Mouse (Mus musculus): ENCODE measurements around the gene Bmpr1a.
"Not testable (repeated sequence)": the region's sequence is repeated elsewhere in the genome, so short reads cannot be mapped to it uniquely, and the experiment has no call there.

The Bmpr1a gene

DNA sequence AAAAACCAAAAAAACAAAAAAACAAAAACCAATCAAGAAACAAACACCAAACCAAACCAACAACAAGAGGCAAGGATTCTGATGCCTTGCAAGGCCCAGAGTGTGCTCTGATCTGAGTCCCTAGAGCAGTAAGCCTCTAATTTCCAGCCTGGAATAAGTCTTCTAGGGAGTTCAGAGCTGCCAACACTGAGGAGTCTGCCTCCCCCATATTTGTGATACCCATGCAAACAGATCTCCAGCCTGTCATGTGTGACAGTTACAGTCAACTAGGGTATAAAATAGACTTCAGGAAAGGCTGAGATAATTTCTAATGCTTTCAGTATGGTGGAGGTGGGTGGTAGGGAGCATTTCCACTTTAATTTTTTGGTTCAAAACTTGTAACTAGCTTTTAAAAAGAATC lies 58.2 kb downstream of the Bmpr1a start:
- H3K4me3 ChIP-seq (replicated peaks; ENCODE audit: low read length) = no peak overlapping the region
- peaks cover 46% of the 10 kb centered on the region for H3K36me3 ChIP-seq (ENCODE audit: insufficient read depth, low read length)
- no peaks in the 10 kb centered on the region for H3K27me3 ChIP-seq (ENCODE audit: insufficient read depth, low read length)
- peaks cover 11% of the 10 kb centered on the region for H3K4me1 ChIP-seq (replicated peaks; ENCODE audit: low read depth, low read length)
- TF ChIP-seq NANOG (IDR thresholded peaks at IDR 0.05; ENCODE audit: borderline replicate concordance, low read length) (no peak), POU5F1 (IDR thresholded peaks at IDR 0.05; ENCODE audit: borderline replicate concordance, low read length) (no peak)
- no peaks in the 10 kb centered on the region for H3K9me3 ChIP-seq (ENCODE audit: low read length)

DNA sequence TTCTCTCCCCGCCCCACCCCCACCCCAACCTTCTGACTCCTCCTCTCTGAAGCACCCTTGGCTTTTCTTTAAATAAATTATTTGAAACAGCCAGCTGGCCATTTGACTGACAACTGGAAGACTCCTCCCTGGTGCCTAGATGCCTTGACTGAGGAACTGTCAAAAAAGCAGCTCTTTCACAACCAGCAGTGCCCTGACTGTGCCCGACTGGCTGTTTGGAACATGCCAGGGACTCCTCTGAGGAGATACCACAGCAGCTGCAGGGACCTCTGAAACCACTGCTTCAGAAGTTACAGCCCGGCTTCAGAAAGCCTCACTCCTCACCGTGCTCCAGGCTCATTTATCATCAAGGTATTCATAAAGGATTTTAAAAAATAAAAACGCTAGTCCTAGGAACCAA lies 58.8 kb downstream of the Bmpr1a start:
- TF ChIP-seq CTCF (conservative IDR thresholded peaks at IDR 0.05; ENCODE audit: low read length) (no peak), NANOG (IDR thresholded peaks at IDR 0.05; ENCODE audit: borderline replicate concordance, low read length) (no peak), POU5F1 (IDR thresholded peaks at IDR 0.05; ENCODE audit: borderline replicate concordance, low read length) (no peak)
- Histone ChIP-seq H3K4me3 (replicated peaks; ENCODE audit: low read length) (no peak overlapping the region), H3K9me3 (ENCODE audit: low read length) (no peaks in the 10 kb centered on the region), H3K4me1 (replicated peaks; ENCODE audit: low read depth, low read length) (peaks cover 6% of the 10 kb centered on the region), H3K36me3 (ENCODE audit: insufficient read depth, low read length) (peaks cover 52% of the 10 kb centered on the region), H3K27me3 (ENCODE audit: insufficient read depth, low read length) (no peaks in the 10 kb centered on the region)

DNA sequence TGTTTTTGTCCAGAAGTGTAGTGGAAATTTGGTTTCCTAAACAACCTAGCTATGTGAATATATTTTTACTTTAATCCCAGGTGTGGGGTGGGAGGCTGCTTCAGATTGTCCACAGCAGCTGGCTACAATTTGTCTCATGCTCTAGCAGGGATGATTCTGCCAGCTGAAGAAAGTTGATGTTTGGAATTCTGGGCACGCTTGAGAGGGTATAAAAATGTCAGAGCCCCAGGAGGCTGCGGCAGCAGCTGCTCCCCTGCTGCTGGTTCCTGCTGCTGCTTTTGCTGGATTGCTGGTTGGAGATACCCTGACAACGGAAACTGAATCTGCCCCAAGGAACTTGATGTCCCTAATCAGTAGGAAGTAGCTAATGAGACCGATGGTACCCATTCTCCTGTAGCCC lies 60.6 kb downstream of the Bmpr1a start:
- H3K36me3 ChIP-seq (ENCODE audit: insufficient read depth, low read length) = peaks cover 50% of the 10 kb centered on the region
- no peaks in the 10 kb centered on the region for H3K27me3 ChIP-seq (ENCODE audit: insufficient read depth, low read length)
- no peak overlapping the region for H3K4me3 ChIP-seq (replicated peaks; ENCODE audit: low read length)
- H3K9me3 ChIP-seq (ENCODE audit: low read length) = no peaks in the 10 kb centered on the region
- TF ChIP-seq NANOG (IDR thresholded peaks at IDR 0.05; ENCODE audit: borderline replicate concordance, low read length) = no peak
- no peak for TF ChIP-seq CTCF (conservative IDR thresholded peaks at IDR 0.05; ENCODE audit: low read length)
- no peak for TF ChIP-seq POU5F1 (IDR thresholded peaks at IDR 0.05; ENCODE audit: borderline replicate concordance, low read length)
- H3K4me1 ChIP-seq (replicated peaks; ENCODE audit: low read depth, low read length) = no peaks in the 10 kb centered on the region

DNA sequence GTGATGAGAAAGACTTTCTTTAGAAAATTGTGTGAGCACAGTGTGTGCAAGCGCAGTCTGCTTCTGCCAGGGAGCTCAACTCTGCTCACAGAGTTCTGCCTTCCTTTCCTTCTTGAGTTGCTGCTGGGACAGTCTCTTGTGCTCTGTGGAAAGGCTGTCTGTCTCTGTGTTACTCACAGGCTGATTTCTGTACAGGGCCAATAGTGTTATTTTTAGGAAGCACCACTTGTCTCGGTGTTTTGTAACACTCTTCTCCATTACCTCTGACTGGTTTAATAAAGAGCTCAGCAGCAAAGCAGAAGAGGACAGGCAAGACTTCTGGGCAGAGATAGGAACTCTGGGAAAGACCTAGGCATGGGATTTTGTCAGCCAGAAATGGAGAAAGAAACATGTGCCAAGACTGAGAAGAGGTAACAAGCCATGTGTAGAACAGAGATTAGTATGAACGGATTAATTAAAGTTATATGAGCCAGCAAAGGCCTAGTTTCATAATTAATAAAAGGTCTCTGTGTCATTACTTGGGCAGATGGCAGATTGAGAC lies 62.5 kb downstream of the Bmpr1a start:
- TF ChIP-seq CTCF (conservative IDR thresholded peaks at IDR 0.05; ENCODE audit: low read length) (no peak), NANOG (IDR thresholded peaks at IDR 0.05; ENCODE audit: borderline replicate concordance, low read length) (no peak), POU5F1 (IDR thresholded peaks at IDR 0.05; ENCODE audit: borderline replicate concordance, low read length) (no peak)
- H3K4me1 ChIP-seq (replicated peaks; ENCODE audit: low read depth, low read length) = no peaks in the 10 kb centered on the region

DNA sequence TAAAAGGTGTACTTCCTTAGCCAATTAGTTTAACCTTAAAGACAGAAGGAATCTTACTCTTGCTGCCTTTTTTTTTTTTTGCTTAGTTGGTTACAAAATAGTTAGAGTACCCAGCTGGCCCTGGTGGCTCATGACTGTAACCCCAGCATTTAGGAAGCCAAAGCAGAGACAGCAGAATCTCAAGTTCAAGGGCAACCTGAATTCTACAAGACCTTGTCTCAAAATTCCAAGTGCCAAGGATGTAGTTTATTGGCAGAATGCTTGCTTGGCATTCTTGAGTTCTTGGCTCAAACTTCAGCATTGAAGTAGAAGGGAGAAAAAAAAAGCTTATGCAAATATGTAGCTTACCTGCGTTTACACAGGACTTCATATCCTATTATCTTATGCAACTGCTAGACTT lies 74.1 kb downstream of the Bmpr1a start:
- no peaks in the 10 kb centered on the region for H3K4me1 ChIP-seq (replicated peaks; ENCODE audit: low read depth, low read length)
- no peaks in the 10 kb centered on the region for H3K27me3 ChIP-seq (ENCODE audit: insufficient read depth, low read length)

More for the DNA sequence above, 62.5 kb downstream of the Bmpr1a start:
- Histone ChIP-seq H3K36me3 (ENCODE audit: insufficient read depth, low read length) (peaks cover 44% of the 10 kb centered on the region), H3K27me3 (ENCODE audit: insufficient read depth, low read length) (no peaks in the 10 kb centered on the region), H3K9me3 (ENCODE audit: low read length) (no peaks in the 10 kb centered on the region), H3K4me3 (replicated peaks; ENCODE audit: low read length) (no peak overlapping the region)

DNA sequence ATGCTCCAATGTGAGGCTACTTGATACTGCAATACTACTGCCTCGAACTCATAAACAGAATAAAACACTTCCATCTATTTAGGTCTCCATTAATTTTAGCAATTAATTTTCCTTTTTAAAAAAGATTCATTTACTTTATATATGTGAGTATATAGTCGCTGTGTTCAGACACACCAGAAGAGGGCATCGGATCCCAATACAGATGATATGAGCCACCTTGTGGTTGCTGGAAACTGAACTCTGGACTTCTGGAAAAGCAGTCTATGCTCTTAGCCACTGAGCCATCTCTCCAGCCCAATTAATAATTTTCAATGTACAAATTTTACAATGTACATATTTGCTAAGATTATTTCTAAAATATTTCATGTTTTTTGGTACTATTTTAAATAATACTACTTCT lies 74.9 kb downstream of the Bmpr1a start:
- Histone ChIP-seq H3K36me3 (ENCODE audit: insufficient read depth, low read length) (peaks cover 54% of the 10 kb centered on the region), H3K27me3 (ENCODE audit: insufficient read depth, low read length) (no peaks in the 10 kb centered on the region), H3K4me1 (replicated peaks; ENCODE audit: low read depth, low read length) (no peaks in the 10 kb centered on the region; the same call in 1 of the 2 replicates), H3K9me3 (ENCODE audit: low read length) (no peaks in the 10 kb centered on the region), H3K4me3 (replicated peaks; ENCODE audit: low read length) (no peak overlapping the region)
- TF ChIP-seq NANOG (IDR thresholded peaks at IDR 0.05; ENCODE audit: borderline replicate concordance, low read length) (no peak), POU5F1 (IDR thresholded peaks at IDR 0.05; ENCODE audit: borderline replicate concordance, low read length) (no peak), CTCF (conservative IDR thresholded peaks at IDR 0.05; ENCODE audit: low read length) (no peak)

More for the DNA sequence above, 74.1 kb downstream of the Bmpr1a start:
- H3K4me3 ChIP-seq (replicated peaks; ENCODE audit: low read length) = no peak overlapping the region
- peaks cover 49% of the 10 kb centered on the region for H3K36me3 ChIP-seq (ENCODE audit: insufficient read depth, low read length)
- TF ChIP-seq NANOG (IDR thresholded peaks at IDR 0.05; ENCODE audit: borderline replicate concordance, low read length) = no peak
- no peak for TF ChIP-seq CTCF (conservative IDR thresholded peaks at IDR 0.05; ENCODE audit: low read length)
- no peak for TF ChIP-seq POU5F1 (IDR thresholded peaks at IDR 0.05; ENCODE audit: borderline replicate concordance, low read length)
- H3K9me3 ChIP-seq (ENCODE audit: low read length) = no peaks in the 10 kb centered on the region

DNA sequence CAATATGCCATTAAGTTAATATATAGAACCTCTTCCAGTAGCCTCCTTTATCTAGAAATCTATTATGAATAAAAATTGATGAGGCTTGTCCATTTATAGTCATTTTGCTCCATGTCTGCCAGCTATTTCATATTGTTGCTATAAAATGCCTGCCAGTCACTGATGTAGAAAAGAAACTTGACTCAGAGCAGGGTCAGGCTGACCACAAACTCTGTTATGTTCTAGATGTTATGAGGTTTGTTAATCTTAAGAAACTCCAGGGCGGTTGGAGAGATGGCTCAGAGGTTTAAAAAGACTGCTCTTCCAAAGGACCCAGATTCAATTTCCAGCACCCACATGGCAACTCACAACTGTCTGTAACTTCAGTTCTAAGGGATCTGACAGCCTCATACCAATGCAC lies 82.1 kb downstream of the Bmpr1a start:
- Histone ChIP-seq H3K9me3 (ENCODE audit: low read length) (no peaks in the 10 kb centered on the region), H3K27me3 (ENCODE audit: insufficient read depth, low read length) (no peaks in the 10 kb centered on the region), H3K36me3 (ENCODE audit: insufficient read depth, low read length) (peaks cover 64% of the 10 kb centered on the region), H3K4me1 (replicated peaks; ENCODE audit: low read depth, low read length) (no peaks in the 10 kb centered on the region; the same call in 1 of the 2 replicates), H3K4me3 (replicated peaks; ENCODE audit: low read length) (no peak overlapping the region)
- TF ChIP-seq CTCF (conservative IDR thresholded peaks at IDR 0.05; ENCODE audit: low read length) = no peak
- TF ChIP-seq NANOG (IDR thresholded peaks at IDR 0.05; ENCODE audit: borderline replicate concordance, low read length) = no peak
- no peak for TF ChIP-seq POU5F1 (IDR thresholded peaks at IDR 0.05; ENCODE audit: borderline replicate concordance, low read length)

DNA sequence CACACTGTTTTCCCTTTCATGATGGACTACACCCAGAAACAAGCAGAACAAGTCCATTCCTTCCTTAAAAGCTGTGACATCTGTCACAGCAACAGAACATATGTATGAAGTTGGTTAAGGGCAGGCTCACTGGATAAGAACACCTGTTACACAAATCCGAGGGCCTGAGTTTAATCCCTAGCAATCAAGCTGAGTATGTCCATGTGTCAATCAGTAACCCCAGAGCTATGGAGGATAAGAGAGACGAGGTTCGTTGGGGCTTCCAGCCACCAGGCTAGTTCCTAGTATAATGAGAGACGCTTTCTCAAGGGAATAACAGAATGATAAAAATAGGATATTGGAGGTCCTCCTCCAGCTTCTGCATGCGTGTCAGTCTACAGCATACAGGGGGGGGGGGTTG lies 85.6 kb downstream of the Bmpr1a start:
- Histone ChIP-seq H3K27me3 (ENCODE audit: insufficient read depth, low read length) (no peaks in the 10 kb centered on the region), H3K9me3 (ENCODE audit: low read length) (no peaks in the 10 kb centered on the region), H3K36me3 (ENCODE audit: insufficient read depth, low read length) (peaks cover 63% of the 10 kb centered on the region), H3K4me3 (replicated peaks; ENCODE audit: low read length) (no peak overlapping the region), H3K4me1 (replicated peaks; ENCODE audit: low read depth, low read length) (no peaks in the 10 kb centered on the region)
- no peak for TF ChIP-seq POU5F1 (IDR thresholded peaks at IDR 0.05; ENCODE audit: borderline replicate concordance, low read length)
- TF ChIP-seq CTCF (conservative IDR thresholded peaks at IDR 0.05; ENCODE audit: low read length) = no peak
- TF ChIP-seq NANOG (IDR thresholded peaks at IDR 0.05; ENCODE audit: borderline replicate concordance, low read length) = no peak

DNA sequence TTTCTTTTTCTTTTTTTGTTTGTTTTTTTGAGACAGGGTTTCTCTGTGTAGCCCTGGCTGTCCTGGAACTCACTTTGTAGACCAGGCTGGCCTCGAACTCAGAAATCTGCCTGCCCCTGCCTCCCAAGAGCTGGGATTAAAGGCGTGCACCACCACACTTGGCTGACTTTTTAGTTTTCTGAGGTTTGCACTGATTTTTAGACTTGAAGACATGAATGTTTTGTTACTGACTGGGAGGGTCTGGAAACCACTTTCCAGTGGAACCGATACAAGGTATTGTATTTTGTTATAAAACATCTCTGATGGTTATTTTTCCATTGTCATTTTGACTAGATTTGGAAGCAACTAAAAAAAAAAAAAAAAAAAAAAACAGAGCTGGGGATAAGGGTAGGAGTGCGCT lies 86.2 kb downstream of the Bmpr1a start:
- not testable (repeated sequence) for H3K27me3 ChIP-seq (ENCODE audit: insufficient read depth, low read length); H3K9me3 ChIP-seq (ENCODE audit: low read length)

More for the DNA sequence above, 86.2 kb downstream of the Bmpr1a start:
- H3K4me1 ChIP-seq (replicated peaks; ENCODE audit: low read depth, low read length); H3K4me3 ChIP-seq (replicated peaks; ENCODE audit: low read length): not testable (repeated sequence)
- H3K36me3 ChIP-seq (ENCODE audit: insufficient read depth, low read length) = peaks cover 63% of the 10 kb centered on the region
